Comparison of ENCODE assay signal across 12 mouse cellular contexts in genomic region chr1:63203471-63203870, GRCm38 (mm10). TPM values are rescaled to one million over a fixed set of nuclear protein-coding genes. Genes with fewer than 3 reads are reported as not detected.
A peak's percentile ranks its signal among the peaks of the same experiment; 100 is the strongest.
DNase-seq lines count a peak whose midpoint lies in the region; ATAC-seq and TF ChIP-seq lines count a peak whose summit lies in the region.
"Had no signal": no experiment of that assay in that cellular context is flagged by ENCODE, and none has a peak within 500 bp of the region (broad histone marks: within the 10 kb centered on the region; RNA-seq: fewer than 3 reads in every experiment).

No protein-coding gene starts in this region.

- no peak overlapping the region for H3K9ac ChIP-seq in embryonic facial prominence, embryonic 12.5 days
- H3K9ac ChIP-seq in forebrain, embryonic 14.5 days (ENCODE audit: low read length) = no peak overlapping the region
- peak overlapping the region; percentile 35; the same call in 1 of the 2 replicates for H3K9ac ChIP-seq in hindbrain, embryonic 16.5 days (ENCODE audit: low read depth, low read length)
- H3K9ac ChIP-seq in midbrain, postnatal 0 days (replicated peaks; ENCODE audit: low read length, poor library complexity, severe bottlenecking) = no peak overlapping the region
- H3K9ac ChIP-seq: lung, embryonic 15.5 days had no signal

- H3K4me2 ChIP-seq in embryonic facial prominence, embryonic 12.5 days (replicated peaks) = no peak overlapping the region
- no peak overlapping the region for H3K4me2 ChIP-seq in forebrain, embryonic 14.5 days (ENCODE audit: low read length)
- no peak overlapping the region for H3K4me2 ChIP-seq in hindbrain, embryonic 16.5 days (ENCODE audit: low read length)
- no peak overlapping the region for H3K4me2 ChIP-seq in midbrain, postnatal 0 days (ENCODE audit: low read depth, low read length, poor library complexity, severe bottlenecking)
- H3K4me2 ChIP-seq: liver, embryonic 11.5 days; lung, embryonic 15.5 days had no signal

- no peaks in the 10 kb centered on the region for H3K27me3 ChIP-seq in embryonic facial prominence, embryonic 12.5 days
- H3K27me3 ChIP-seq in forebrain, embryonic 14.5 days (replicated peaks; ENCODE audit: control insufficient read depth, insufficient read depth, low read length) = no peaks in the 10 kb centered on the region
- no peaks in the 10 kb centered on the region for H3K27me3 ChIP-seq in hindbrain, embryonic 16.5 days (replicated peaks; ENCODE audit: control insufficient read depth, insufficient read depth, low read length)
- H3K27me3 ChIP-seq in midbrain, postnatal 0 days (ENCODE audit: insufficient read depth, low read length) = no peaks in the 10 kb centered on the region
- H3K27me3 ChIP-seq: lung, embryonic 15.5 days had no signal

- H3K4me3 ChIP-seq in embryonic facial prominence, embryonic 12.5 days = no peak overlapping the region
- H3K4me3 ChIP-seq in forebrain, embryonic 14.5 days (ENCODE audit: low read depth, low read length) = no peak overlapping the region
- no peak overlapping the region for H3K4me3 ChIP-seq in hindbrain, embryonic 16.5 days (ENCODE audit: low read length)
- H3K4me3 ChIP-seq in midbrain, postnatal 0 days (ENCODE audit: low read depth, low read length) = no peak overlapping the region
- H3K4me3 ChIP-seq: lung, embryonic 15.5 days had no signal

- peaks cover 8% of the 10 kb centered on the region for H3K4me1 ChIP-seq in embryonic facial prominence, embryonic 12.5 days
- peaks cover 12% of the 10 kb centered on the region for H3K4me1 ChIP-seq in forebrain, embryonic 14.5 days (ENCODE audit: control insufficient read depth, insufficient read depth, low read length)
- peaks cover 15% of the 10 kb centered on the region for H3K4me1 ChIP-seq in hindbrain, embryonic 16.5 days (ENCODE audit: control insufficient read depth, insufficient read depth, low read depth, low read length)
- H3K4me1 ChIP-seq in midbrain, postnatal 0 days (ENCODE audit: insufficient read depth, low read length) = peaks cover 3% of the 10 kb centered on the region; the same call in 1 of the 2 replicates
- H3K4me1 ChIP-seq: lung, embryonic 15.5 days had no signal

- peaks cover 9% of the 10 kb centered on the region; the same call in 1 of the 2 replicates for H3K9me3 ChIP-seq in embryonic facial prominence, embryonic 12.5 days
- 0 out of 2 replicates have a peak, but pooled peaks cover 3% of the 10 kb centered on the region for H3K9me3 ChIP-seq in forebrain, embryonic 14.5 days (replicated peaks; ENCODE audit: control insufficient read depth, low read length)
- peaks cover 7% of the 10 kb centered on the region for H3K9me3 ChIP-seq in hindbrain, embryonic 16.5 days (ENCODE audit: control insufficient read depth, low read length)
- no peaks in the 10 kb centered on the region for H3K9me3 ChIP-seq in midbrain, postnatal 0 days (ENCODE audit: low read length)
- H3K9me3 ChIP-seq: lung, embryonic 15.5 days had no signal

- DNase-seq in forebrain, embryonic 14.5 days (ENCODE audit: low spot score) = no peak
- DNase-seq in midbrain, postnatal 0 days (ENCODE audit: low spot score) = no peak
- no peak for DNase-seq in thymus, postnatal 25 days
- DNase-seq in gastrocnemius, postnatal 4 days (ENCODE audit: low spot score in 2 of 2) = no peak
- no peak for DNase-seq in urinary bladder, postnatal 10 days (ENCODE audit: low spot score)
- DNase-seq: cerebellum, postnatal 14 days; gastrocnemius, postnatal 14 days had no signal

- no peak for TF ChIP-seq CTCF in midbrain, postnatal 0 days (IDR thresholded peaks at IDR 0.05)

- peak overlapping the region; percentile 60; the same call in 1 of the 2 replicates for H3K27ac ChIP-seq in embryonic facial prominence, embryonic 12.5 days
- peak overlapping the region; percentile 67 for H3K27ac ChIP-seq in forebrain, embryonic 14.5 days (ENCODE audit: low read depth, low read length)
- no peak overlapping the region; the same call in none of the 2 replicates for H3K27ac ChIP-seq in hindbrain, embryonic 16.5 days (ENCODE audit: low read depth, low read length)
- H3K27ac ChIP-seq in midbrain, postnatal 0 days (ENCODE audit: low read depth, low read length) = peak overlapping the region; percentile 73; the same call in 1 of the 2 replicates
- H3K27ac ChIP-seq: lung, embryonic 15.5 days had no signal

- WGBS in embryonic facial prominence, embryonic 12.5 days = 89% methylated on average over 1 of the region's 1 CpGs
- WGBS in forebrain, embryonic 14.5 days = 77% methylated on average over 1 of the region's 1 CpGs
- 63% methylated on average over 1 of the region's 1 CpGs for WGBS in hindbrain, embryonic 16.5 days
- 72% methylated on average over 1 of the region's 1 CpGs for WGBS in midbrain, postnatal 0 days

- 0 out of 2 replicates have a peak, but pooled peaks have one; percentile 52 for ATAC-seq in embryonic facial prominence, embryonic 12.5 days (ENCODE audit: insufficient number of reproducible peaks, insufficient read depth, low FRiP score, low TSS enrichment)
- ATAC-seq in forebrain, embryonic 14.5 days = peak; percentile 18; the same call in 1 of the 2 replicates
- peak; percentile 40; the same call in 1 of the 2 replicates for ATAC-seq in hindbrain, embryonic 16.5 days
- ATAC-seq in midbrain, postnatal 0 days (ENCODE audit: low FRiP score) = peak; percentile 44; the same call in 1 of the 2 replicates

- H3K36me3 ChIP-seq in embryonic facial prominence, embryonic 12.5 days = no peaks in the 10 kb centered on the region
- no peaks in the 10 kb centered on the region for H3K36me3 ChIP-seq in forebrain, embryonic 14.5 days (ENCODE audit: control insufficient read depth, insufficient read depth, low read length)
- no peaks in the 10 kb centered on the region for H3K36me3 ChIP-seq in hindbrain, embryonic 16.5 days (ENCODE audit: control insufficient read depth, insufficient read depth, low read length)
- no peaks in the 10 kb centered on the region for H3K36me3 ChIP-seq in midbrain, postnatal 0 days (ENCODE audit: insufficient read depth, low read length)
- H3K36me3 ChIP-seq: lung, embryonic 15.5 days had no signal

RNA-seq across cellular contexts. Expression of gene Gpr1, which starts 10.9 kb away (rescaled TPM):
- polyA plus RNA-seq in embryonic facial prominence, embryonic 12.5 days (2016; fragmentation: Nextera tagmentation; extraction: Ambion mirVana) = 0.15 and 0.24 TPM in 2 replicates
- 0.40 and 0.72 TPM in 2 replicates for polyA plus RNA-seq in forebrain, embryonic 14.5 days (2014; fragmentation: Nextera tagmentation; extraction: Ambion mirVana)
- 0.86 and 1.0 TPM in 2 replicates for polyA plus RNA-seq in hindbrain, embryonic 16.5 days (2015; fragmentation: Nextera tagmentation; extraction: Ambion mirVana)
- total RNA-seq in midbrain, postnatal 0 days (2014; rRNA removed) = 0.16 and 1.2 TPM in 2 replicates
- polyA plus RNA-seq in midbrain, postnatal 0 days (2015; fragmentation: Nextera tagmentation; extraction: Ambion mirVana) = 1.2 TPM in 2 replicates
- under 1 TPM; 0.57 to 0.59 TPM for total RNA-seq in gastrocnemius, postnatal 4 days (2021)
- total RNA-seq: megakaryocyte-erythroid progenitor cell, adult 5-6 weeks had no signal
- polyA plus RNA-seq: lung, embryonic 15.5 days had no signal

RNA-seq across cellular contexts. Expression of gene Ndufs1, which starts 26.8 kb away (rescaled TPM):
- polyA plus RNA-seq in embryonic facial prominence, embryonic 12.5 days (2016; fragmentation: Nextera tagmentation; extraction: Ambion mirVana) = 134 and 136 TPM in 2 replicates
- polyA plus RNA-seq in forebrain, embryonic 14.5 days (2014; fragmentation: Nextera tagmentation; extraction: Ambion mirVana) = 118 and 126 TPM in 2 replicates
- polyA plus RNA-seq in hindbrain, embryonic 16.5 days (2015; fragmentation: Nextera tagmentation; extraction: Ambion mirVana) = 157 and 162 TPM in 2 replicates
- total RNA-seq in midbrain, postnatal 0 days (2014; rRNA removed) = 117 and 137 TPM in 2 replicates
- 128 and 134 TPM in 2 replicates for polyA plus RNA-seq in midbrain, postnatal 0 days (2015; fragmentation: Nextera tagmentation; extraction: Ambion mirVana)
- 100 to 1,000 TPM; 227 to 231 TPM for total RNA-seq in gastrocnemius, postnatal 4 days (2021)

RNA-seq across cellular contexts. Expression of gene Eef1b2, which starts 26.8 kb away (rescaled TPM):
- polyA plus RNA-seq in embryonic facial prominence, embryonic 12.5 days (2016; fragmentation: Nextera tagmentation; extraction: Ambion mirVana) = 505 and 511 TPM in 2 replicates
- 531 and 625 TPM in 2 replicates for polyA plus RNA-seq in forebrain, embryonic 14.5 days (2014; fragmentation: Nextera tagmentation; extraction: Ambion mirVana)
- polyA plus RNA-seq in hindbrain, embryonic 16.5 days (2015; fragmentation: Nextera tagmentation; extraction: Ambion mirVana) = 433 and 454 TPM in 2 replicates
- total RNA-seq in midbrain, postnatal 0 days (2014; rRNA removed) = 617 and 653 TPM in 2 replicates
- 449 and 480 TPM in 2 replicates for polyA plus RNA-seq in midbrain, postnatal 0 days (2015; fragmentation: Nextera tagmentation; extraction: Ambion mirVana)
- 1,000 to 10,000 TPM in 1 of 2 experiments, 100 to 1,000 TPM in 1; 924 to 1,008 TPM for total RNA-seq in gastrocnemius, postnatal 4 days (2021)
